Mouse (Mus musculus) cerebellum, adult 9-10 months (tissue): ENCODE measurements around the gene Knl1.
A peak's percentile ranks its signal among the peaks of the same experiment; 100 is the strongest.

Experiments
- DNase-seq: peaks from one replicate; pipeline ENCODE4 v3.0.0; 2022

Knl1 gene

DNA sequence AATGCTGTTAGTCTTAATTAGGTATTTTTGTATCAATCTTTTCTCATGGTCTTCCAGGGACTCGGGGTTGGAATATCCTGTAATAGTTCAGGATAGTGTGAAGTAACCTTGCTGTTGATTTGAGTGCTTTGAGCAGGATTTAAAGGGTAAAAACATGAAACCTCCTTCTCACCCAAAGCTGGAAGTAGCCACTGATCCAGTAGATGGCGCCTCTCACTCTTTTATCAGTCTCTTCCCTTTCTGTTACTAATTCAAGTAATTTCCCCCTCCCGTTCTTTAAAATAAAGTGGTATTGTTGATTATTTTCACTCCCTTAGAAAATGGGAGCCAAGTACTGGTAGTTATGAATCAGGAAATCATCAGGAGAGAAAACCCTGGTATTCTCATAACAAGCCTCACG, 6.0 kb upstream of the Knl1 start:
- no peak for DNase-seq

DNA sequence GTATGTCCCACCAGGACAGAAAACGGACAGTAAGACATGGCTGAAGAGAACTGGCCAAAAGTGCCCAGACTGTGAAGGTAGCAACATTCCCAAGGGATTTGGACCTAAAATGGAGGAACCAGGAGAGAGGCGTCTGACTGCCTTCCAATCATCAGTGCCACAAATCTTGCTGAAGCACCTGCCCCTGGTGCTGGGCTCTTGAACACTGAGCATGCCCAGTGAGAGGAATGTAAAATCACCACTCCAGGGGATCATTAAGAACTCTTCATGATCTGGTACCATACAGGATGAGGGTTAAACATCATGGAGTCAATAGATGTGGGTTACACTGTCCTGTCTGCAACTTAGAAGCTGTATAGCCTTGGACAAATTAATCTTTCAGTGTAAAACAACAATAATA, 1.8 kb upstream of the Knl1 start:
- no peak for DNase-seq

DNA sequence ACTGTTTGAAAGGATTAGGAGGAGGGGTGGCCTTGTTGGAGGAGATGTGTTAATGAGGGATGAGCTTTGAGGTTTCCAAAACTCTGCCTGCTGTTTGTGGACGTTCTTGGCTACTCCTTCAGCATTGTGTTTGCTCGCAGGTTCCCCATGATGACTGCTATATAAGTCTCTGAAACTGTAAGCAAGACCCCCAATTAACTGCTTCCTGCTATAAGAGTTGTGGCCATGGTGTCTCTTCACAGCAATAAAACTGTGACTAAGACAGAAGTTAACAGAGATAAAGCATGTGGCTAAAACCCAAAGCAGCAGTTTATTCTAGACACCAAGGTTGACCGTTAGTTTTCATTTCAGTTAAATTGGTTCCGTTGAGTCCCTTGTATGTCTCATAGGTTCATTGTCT, 930 bp downstream of the Knl1 start:
- DNase-seq: no peak

DNA sequence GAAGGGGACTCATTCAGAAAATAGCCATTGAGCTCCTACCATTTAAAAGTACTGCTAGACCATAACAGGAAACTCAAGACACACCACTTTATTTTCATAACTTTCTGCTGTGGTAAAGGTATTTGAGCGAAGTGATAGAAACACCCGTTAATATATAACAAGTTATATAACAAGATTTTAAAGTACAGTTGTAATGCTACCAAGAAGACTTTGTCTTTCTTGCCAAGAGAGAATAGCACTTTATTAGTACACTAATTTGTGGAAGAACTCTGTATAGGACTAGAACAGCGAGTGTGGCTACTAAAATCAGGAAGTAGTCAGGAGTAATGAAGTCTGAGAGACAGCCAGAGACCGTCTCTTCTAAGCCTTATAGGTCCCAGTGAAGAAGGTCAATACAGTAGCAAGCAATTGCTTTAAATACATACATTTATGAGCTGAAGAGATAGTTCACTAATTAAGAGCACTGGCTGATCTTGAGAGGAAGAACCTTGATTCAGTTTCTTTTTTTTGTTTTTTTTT, 3.3 kb downstream of the Knl1 start:
- DNase-seq: no peak

DNA sequence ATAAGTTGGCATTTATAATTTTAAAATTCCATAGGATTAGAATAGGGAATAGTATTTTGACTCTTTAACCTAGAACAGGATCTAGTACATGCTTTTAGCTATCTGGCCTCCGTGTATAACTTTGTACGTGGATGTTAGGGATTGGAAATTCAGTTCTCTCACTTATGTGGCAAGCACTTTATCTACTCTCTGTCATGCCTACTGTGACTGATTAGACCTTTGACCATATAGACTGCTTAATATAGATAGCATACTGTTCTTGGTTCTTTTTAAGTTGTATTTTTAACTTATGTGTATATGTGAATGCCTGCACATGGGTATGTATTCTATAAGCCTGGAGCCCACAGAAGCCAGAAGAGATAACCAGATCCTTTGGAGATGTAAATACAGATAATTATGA, 13.2 kb downstream of the Knl1 start:
- no peak for DNase-seq

DNA sequence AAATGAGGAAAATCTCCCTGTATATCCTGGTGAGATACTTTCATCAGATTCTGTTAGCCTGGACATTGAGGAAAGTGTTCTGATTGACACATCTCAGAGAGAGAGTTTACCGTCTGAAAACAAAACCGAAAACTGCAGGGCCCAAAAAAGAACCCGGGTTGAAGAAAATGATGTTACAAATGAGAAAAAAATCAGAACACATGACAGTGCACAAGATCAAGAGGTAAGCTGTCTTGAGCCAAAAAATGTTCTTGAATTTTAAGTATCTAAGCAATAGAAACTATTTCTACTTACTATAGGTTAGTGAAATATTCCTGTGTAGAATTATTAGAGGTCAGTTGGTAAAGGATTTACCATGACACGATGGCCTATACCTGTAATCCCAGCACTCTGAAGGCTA, 25.5 kb downstream of the Knl1 start:
- DNase-seq: no peak

DNA sequence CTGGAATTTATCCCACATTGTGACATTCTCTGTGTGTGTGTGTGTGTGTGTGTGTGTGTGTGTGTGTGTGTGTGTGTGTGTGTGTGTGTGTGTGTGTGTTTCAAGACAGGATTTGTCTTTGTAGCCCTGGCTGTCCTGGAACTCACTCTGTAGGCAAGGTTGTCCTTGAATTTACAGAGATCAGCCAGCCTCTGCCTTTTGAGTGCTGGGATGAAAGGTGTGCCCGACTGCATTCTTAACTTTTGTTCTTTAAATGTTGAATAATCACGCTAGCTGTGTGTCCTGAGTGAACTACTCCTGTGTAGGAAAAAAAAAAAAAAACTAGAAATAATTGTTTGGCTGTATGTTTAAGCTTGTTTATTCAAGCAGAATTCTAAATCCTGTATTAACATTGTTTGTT, 39.2 kb downstream of the Knl1 start:
- no peak for DNase-seq

DNA sequence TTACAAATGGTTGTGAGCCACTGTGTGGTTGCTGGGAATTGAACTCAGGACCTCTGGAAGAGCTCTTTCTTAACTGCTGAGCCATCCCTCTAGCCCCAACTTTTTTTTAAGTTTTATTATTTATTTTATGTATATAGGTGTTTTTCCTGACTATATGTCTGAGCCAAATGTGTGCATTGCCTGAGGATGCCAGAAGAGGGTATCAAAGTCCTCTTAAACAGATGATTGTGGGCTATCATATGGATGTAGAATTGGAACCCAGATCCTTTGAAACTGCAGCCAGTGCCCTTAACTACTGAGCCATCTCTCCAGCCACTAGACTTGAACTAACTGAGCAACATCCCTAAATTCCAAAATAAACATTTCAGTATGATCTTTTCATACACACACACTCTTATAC, 54.6 kb downstream of the Knl1 start:
- DNase-seq: no peak

DNA sequence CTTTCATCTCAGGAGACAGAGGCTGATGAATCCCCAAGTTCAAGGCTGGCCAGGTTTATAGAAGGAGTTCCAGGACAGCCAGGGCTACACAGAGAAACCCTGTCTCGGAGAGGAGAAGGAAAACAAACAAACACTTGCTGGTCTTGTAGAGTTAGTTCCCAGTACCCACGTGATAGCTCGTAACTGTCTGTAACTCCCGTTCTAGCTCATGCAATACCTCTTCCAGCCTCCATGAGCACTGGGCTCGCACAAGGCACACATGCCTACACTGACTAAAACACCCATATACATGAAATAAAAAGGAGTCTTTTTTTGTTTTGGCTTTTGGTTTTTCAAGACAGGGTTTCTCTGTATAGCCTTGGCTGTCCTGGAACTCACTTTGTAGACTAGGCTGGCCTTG, 59.7 kb downstream of the Knl1 start:
- DNase-seq: no peak

DNA sequence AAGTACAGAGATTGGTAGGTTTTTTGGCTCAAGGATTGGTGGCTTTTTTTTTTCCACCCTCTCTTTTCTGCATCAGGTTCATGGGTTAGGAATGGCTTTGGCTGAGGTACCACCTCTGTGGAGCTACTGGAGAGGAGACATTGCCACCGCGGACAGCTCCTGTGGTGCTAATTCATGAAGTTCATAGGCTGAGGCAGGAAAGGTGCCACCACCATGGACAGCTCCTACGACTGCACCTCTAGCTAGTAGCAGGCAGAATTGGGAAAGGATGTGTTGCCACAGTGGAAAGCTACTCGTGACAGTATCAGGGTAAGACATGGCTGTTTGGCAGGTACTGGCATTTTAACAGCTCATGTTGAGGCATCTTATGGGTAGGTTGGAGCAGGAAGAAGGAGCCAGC, 61.6 kb downstream of the Knl1 start:
- no peak for DNase-seq

DNA sequence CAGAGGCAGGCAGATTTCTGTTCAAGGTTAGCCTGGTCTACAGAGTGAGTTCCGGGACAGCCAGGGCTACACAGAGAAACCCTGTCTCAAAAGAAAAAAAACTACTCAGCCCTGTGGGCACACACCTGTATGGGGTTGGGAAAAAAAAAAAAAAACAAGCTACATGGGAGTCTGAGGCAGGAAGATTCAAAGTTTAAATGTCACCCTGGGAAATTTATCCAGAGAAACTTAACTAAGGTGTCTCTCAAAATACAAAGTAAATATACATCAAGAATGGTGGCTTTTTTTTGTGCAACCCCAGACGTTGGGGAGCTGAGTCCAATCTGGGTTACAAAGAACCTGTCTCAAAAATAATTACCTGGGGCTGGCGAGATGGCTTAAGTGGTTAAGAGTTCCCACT, 64.1 kb downstream of the Knl1 start:
- DNase-seq: peak; percentile 7

DNA sequence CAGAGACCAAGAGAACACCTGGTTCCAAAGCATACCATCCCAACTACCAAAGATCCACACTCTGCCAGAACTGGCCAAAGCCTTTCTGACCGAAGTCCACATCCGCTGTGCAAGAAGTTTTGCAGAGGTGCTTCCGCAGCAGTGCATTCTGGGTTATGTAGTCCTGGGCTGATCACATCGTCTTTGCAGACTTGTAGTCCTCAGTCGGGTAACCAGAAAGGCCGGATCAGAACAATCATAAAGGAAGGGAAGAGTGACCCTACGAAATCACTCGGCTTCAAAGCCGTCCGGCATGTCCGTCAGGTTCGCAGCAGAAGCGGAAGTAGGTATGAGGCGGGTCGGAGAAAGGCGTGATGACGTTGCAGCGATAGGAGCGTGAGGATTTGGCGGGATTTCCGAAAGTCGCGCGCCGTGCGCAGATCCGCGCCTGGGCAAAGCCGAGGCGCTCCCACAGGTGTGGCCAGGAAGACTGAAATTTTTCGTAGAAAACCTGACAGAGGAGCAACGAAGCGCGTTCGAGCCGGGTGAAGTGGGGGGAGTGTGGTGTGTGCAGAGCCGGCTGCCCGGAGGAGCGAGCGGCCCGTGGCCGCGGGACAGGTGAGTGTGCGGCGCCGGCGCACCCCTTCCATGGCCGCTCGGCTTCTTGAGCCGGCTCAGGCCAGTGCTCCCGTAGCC, 65.7 kb downstream of the Knl1 start, which contains the start of gene Rad51:
Gene Rad51, plus strand, starts transcription at position 356 of the 675 bp plus-strand sequence.
- DNase-seq: peak; percentile 89

DNA sequence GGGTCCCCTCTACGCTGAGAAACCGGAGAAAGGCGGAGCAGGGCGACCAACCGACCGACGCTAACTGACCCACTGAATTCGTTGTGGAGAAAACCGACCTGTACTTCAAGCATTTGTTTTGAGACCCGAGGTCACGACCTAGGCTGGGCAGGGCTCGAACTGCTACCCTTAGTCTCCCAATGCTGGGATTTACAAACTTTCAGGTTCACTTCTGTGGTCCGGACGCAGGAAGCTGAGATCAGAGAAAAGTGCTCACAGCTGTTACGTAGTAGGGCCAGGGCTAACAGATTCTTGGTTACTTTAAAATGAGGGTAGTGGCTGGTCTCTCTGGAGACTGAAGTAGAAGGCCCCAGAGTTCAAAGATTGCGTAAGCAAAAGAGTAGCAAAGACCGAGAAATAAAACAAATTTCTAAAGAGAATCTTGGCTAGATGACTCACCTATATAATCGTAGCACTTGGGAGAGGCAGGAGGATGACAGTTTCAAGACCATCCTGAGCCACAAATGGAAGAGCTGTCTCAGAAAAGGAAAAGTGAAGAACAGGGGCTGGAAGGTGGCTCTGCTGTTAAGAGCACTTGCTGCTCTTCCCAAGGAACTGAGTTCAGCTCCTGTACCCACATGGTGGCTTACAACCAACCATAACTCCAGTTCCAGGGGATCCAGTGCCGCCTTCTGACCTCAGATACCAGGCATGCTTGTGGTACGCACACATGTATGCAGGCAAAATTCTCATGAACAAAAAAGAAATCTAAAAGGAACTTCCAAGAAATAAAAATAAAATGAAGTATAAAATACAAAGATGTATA, 66.4 kb downstream of the Knl1 start:
- peak; percentile 9 for DNase-seq

DNA sequence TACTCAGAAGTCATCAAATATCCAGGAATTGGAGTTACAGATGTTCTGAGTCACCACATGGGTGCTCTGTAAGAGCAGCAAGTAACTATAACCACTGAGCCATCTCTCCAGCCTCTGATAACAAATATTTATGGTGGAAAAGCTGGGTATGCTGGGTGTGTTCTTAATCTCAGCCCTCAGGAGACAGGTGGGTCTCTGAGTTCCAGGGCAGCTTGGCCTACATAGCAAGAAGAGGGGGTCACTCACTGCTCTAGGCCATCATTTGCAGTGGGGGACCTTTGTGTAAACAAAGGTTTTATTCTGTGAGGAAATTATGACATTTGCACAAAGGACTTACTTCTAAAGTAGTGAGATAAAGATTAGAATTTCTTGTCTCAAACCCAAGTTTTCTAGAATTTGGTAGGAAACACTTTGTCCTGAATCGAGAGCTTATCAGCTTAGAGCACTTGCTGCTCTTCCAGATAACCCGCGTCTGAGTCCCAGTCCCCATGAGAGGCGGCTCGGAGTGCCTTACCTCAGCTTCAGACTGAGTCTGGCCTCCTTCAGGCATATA, 89.5 kb downstream of the Knl1 start:
- no peak for DNase-seq

DNA sequence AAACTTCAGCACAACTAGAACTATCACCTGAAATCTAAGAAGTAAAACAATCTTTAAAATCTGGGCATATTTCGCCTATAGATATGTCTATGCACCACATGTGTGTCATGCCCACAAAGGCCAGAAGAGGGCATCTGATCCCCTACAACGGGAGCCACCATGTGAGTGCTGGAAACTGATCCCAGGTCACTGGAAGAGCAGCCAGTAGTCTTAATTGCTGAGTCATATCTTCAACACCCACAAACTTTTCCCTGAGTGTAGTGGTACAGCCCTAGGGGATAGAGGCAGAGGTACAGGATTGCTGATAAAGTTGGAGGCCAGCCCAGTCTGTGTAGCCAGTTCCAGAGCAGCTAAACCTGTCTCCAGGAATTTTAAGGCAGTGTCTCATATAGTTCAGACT, 98.3 kb downstream of the Knl1 start:
- no peak for DNase-seq

DNA sequence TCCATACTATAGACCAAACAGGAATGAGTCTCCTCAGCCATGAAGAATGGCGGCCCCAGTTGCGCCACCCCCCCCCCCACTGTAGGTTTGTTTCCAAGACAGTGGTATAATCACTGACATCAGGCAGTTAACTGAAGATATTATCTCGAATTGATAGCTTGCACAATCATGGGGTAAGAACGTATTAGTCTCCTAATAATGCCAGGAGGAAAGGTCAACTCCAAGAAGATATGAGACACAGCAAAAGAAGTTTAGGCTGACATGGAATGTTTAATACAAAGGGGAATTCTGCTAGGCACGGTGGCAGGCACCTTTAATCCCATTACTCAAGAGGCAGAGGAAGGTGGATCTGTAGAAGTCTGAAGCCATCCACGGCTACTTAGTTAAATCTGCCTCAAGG, 99.5 kb downstream of the Knl1 start:
- no peak for DNase-seq

DNA sequence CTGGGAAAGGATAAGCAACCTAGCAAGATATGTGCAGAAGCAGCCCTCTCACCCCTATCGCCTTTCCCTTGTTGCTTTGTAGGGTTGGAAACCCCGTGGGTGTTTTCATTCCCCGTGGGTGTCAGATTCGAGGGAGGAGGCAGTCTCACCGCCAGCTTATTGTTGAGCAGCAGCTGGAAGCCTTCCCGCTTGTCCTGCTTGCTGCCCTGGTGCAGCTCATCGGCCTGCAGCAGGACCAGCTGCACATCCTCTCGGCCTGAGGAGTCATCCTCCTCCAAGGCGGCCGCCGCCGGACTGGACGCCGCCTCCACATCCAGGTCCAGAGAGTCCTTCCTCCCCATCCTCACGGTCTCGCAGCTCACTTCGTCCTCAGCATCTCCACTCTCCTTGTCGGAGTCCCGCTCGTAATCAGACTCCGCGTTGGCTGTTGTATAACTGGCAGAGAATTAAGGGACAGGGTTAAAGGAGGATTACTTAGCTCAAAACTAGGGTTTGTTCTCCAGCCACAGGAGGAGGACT, 100.3 kb downstream of the Knl1 start:
- DNase-seq: no peak

DNA sequence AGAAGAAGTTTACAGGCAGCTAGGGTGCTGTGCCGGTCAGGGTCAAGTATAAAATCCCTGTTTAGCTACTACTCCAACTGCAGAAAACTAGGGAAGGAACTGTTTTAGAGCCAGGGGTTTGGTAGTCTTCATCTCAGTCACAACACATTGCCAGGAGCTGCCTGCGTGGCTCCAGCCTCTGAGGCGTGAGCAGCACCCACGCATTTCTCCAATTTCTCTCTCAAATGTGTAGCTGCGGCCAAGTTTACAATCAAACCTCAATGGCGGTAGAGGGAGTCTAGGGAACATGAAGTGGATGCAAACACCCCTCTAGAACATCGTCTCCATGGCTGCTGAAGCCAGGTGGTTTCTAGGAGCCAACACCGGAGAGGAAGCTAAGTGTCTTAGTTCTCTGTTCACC, 100.9 kb downstream of the Knl1 start:
- DNase-seq: no peak

DNA sequence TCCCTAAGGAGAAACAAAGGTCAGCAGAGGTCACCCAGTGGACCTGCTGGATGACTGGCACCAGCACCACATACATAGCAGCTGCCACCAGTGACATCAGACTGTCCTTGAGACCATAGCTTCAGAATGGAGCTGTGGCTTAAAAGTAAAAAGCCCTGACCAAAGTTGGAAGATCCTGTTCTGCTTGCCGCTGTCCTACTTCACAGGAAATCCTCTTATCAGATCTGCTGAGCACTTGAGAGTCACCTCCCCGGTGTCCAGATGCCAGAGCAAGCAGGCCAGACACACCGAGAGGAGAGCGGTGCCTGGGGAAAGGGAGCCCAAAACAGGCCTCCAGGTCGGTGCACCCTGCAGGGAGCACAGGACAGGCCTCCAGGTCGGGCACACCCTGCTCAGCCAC, 105.3 kb downstream of the Knl1 start:
- DNase-seq: no peak

DNA sequence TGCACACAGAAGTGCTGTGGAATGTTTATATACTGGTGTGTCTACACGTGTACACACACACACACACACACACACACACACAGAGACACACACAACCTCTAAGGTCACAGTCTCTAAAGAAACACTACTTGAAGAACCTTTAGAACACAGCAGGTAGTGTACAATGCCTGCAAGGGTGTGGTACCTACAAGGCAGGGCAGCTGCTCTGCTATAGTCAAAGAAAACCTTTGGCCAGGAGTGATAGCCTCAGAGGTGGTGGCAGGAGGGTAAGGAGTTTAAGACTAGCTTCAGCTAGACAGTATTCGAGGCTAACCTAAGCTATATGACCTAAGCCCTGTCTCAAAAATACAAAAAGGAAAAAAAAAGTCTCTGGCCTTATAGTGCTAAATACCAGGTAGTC, 107.8 kb downstream of the Knl1 start:
- DNase-seq: no peak
